Mouse (Mus musculus) myocyte (in vitro differentiated cells): ENCODE results near the gene Pacsin3. TPM values are rescaled to one million over a fixed set of nuclear protein-coding genes. Genes with fewer than 3 reads are reported as not detected.
A peak's percentile ranks its signal among the peaks of the same experiment; 100 is the strongest.

Experiments
- H3K27me3 ChIP-seq: one replicate; pipeline ENCODE4 v1.6.1; 2011; ENCODE audit not compliant: control insufficient read depth, insufficient read depth, insufficient read length
- H3K36me3 ChIP-seq: one replicate; pipeline ENCODE4 v1.6.1; 2011; ENCODE audit not compliant: control insufficient read depth, insufficient read depth
- H3K4me2 ChIP-seq: one replicate; pipeline ENCODE4 v1.6.1; 2011; ENCODE audit warnings: low read depth, control low read depth
- H3K4me3 ChIP-seq: one replicate; pipeline ENCODE4 v1.5.1; 2011; ENCODE audit warnings: mild to moderate bottlenecking, control low read depth, moderate library complexity
- H3K79me2 ChIP-seq: one replicate; pipeline ENCODE4 v1.6.1; 2011; ENCODE audit not compliant: control insufficient read depth, insufficient read depth
- H3ac ChIP-seq: one replicate; pipeline ENCODE4 v1.6.1; 2011; ENCODE audit not compliant: control insufficient read depth, insufficient read length
- CEBPB ChIP-seq: IDR thresholded peaks from 2 replicates; pipeline ENCODE4 v1.6.1; 2011; ENCODE audit warnings: mild to moderate bottlenecking, moderate library complexity; ENCODE audit not compliant: poor library complexity, insufficient read depth, severe bottlenecking
- E2F4 ChIP-seq: IDR thresholded peaks from one replicate; pipeline ENCODE4 v1.6.1; 2011; ENCODE audit warnings: mild to moderate bottlenecking, control low read depth, moderate library complexity; ENCODE audit not compliant: insufficient read depth
- MAX ChIP-seq: IDR thresholded peaks from one replicate; pipeline ENCODE4 v1.6.1; 2011; ENCODE audit warnings: low read depth, mild to moderate bottlenecking, control low read depth
- MYOD1 ChIP-seq, 3 experiments: IDR thresholded peaks; one replicate each; pipeline ENCODE4 v1.6.1; 2011; ENCODE audit warnings: control low read depth in 2 of 3, low read depth in 2 of 3, mild to moderate bottlenecking in 2 of 3, moderate library complexity in 1 of 3; ENCODE audit not compliant: insufficient read length in 2 of 3, control insufficient read depth in 1 of 3
- MYOG ChIP-seq, 3 experiments: IDR thresholded peaks; one replicate each; pipeline ENCODE4 v1.6.1; 2011; ENCODE audit warnings: control low read depth in 2 of 3, low read depth in 2 of 3, mild to moderate bottlenecking in 2 of 3; ENCODE audit not compliant: insufficient read length in 2 of 3, control insufficient read depth in 1 of 3, insufficient read depth in 1 of 3
- POLR2A ChIP-seq: IDR thresholded peaks from one replicate; pipeline ENCODE4 v1.6.1; 2011; ENCODE audit warnings: low read depth, mild to moderate bottlenecking, control low read depth, moderate library complexity; ENCODE audit not compliant: insufficient read length
- POLR2AphosphoS2 ChIP-seq: IDR thresholded peaks from one replicate; pipeline ENCODE4 v1.6.1; 2011; ENCODE audit warnings: low read depth, control low read depth; ENCODE audit not compliant: insufficient read length
- REST ChIP-seq: IDR thresholded peaks from one replicate; pipeline ENCODE4 v1.6.1; 2011; ENCODE audit warnings: mild to moderate bottlenecking, control low read depth, moderate library complexity; ENCODE audit not compliant: insufficient read depth, insufficient read length
- SRF ChIP-seq: IDR thresholded peaks from one replicate; pipeline ENCODE4 v1.6.1; 2011; ENCODE audit warnings: low read depth; ENCODE audit not compliant: control insufficient read depth, insufficient read length
- TCF12 ChIP-seq: IDR thresholded peaks from one replicate; pipeline ENCODE4 v1.6.1; 2011; ENCODE audit warnings: mild to moderate bottlenecking, control low read depth; ENCODE audit not compliant: poor library complexity, insufficient read depth, severe bottlenecking
- TCF3 ChIP-seq: IDR thresholded peaks from one replicate; pipeline ENCODE4 v1.6.1; 2011; ENCODE audit warnings: low read depth, control low read depth; ENCODE audit not compliant: insufficient read length
- USF1 ChIP-seq: IDR thresholded peaks from one replicate; pipeline ENCODE4 v1.6.1; 2011; ENCODE audit warnings: low read depth, mild to moderate bottlenecking, control low read depth, moderate library complexity
- polyA plus RNA-seq: library from polyadenylated mRNA; unstranded; fragments of >200 nt; fragmentation: generic; extraction: Trizol; gene quantifications from one replicate; pipeline ENCODE4 v1.2.1, GENCODE M21; 2012; ENCODE audit warnings: missing spikeins

Gene Pacsin3
- polyA plus RNA-seq, 1 experiment, result 141 TPM

GRCm38 (mm10) chr2:91312578-91313311, 57.0 kb downstream of the Pacsin3 start:
- H3ac ChIP-seq, result no peak overlapping the region
- H3K4me3 ChIP-seq, result no peak overlapping the region
- H3K79me2 ChIP-seq, result no peaks in the 10 kb centered on the region
- H3K4me2 ChIP-seq, result peak overlapping the region; percentile 57
- no peak for TF ChIP-seq REST
- peak in 2 of 3 experiments; percentile 28 to 48 for TF ChIP-seq MYOD1 (IDR thresholded peaks at IDR 0.05; ENCODE audit: control insufficient read depth in 1 of 3, insufficient read length in 2 of 3, low read depth in 2 of 3)
- H3K36me3 ChIP-seq, result no peaks in the 10 kb centered on the region
- no peaks in the 10 kb centered on the region for H3K27me3 ChIP-seq

- no peak overlapping the region for H3K4me2 ChIP-seq
- H3K27me3 ChIP-seq, result no peaks in the 10 kb centered on the region
- no peaks in the 10 kb centered on the region for H3K79me2 ChIP-seq
- H3K4me3 ChIP-seq, result no peak overlapping the region
- H3ac ChIP-seq, result no peak overlapping the region
- H3K36me3 ChIP-seq, result no peaks in the 10 kb centered on the region
- no peak for TF ChIP-seq CEBPB
- no peak for TF ChIP-seq USF1
- no peak for TF ChIP-seq E2F4
- TF ChIP-seq MYOD1 (IDR thresholded peaks at IDR 0.05; ENCODE audit: control insufficient read depth in 1 of 3, insufficient read length in 2 of 3, low read depth in 2 of 3), result no peak
- no peak for TF ChIP-seq MYOG (IDR thresholded peaks at IDR 0.05; ENCODE audit: control insufficient read depth in 1 of 3, insufficient read depth in 1 of 3, insufficient read length in 2 of 3, low read depth in 2 of 3)
- no peak for TF ChIP-seq SRF
- TF ChIP-seq TCF12, result no peak
- TF ChIP-seq REST, result no peak
- TF ChIP-seq POLR2A, result no peak
- TF ChIP-seq MAX, result no peak
- TF ChIP-seq POLR2AphosphoS2, result no peak
- TF ChIP-seq TCF3, result no peak
Observed at GRCm38 (mm10) chr2:91314184-91314583, 58.4 kb downstream of the Pacsin3 start.

Other genes with a start within 250 kb of the Pacsin3 start
- gene Rapsn, start 220.3 kb upstream of the Pacsin3 start, polyA plus RNA-seq, result 199 TPM
- 688 TPM for gene Psmc3, start 201.9 kb upstream of the Pacsin3 start, polyA plus RNA-seq
- gene Slc39a13, start 185.5 kb upstream of the Pacsin3 start, polyA plus RNA-seq, result 41.1 TPM
- gene Spi1, start 173.6 kb upstream of the Pacsin3 start, polyA plus RNA-seq, result 0.04 TPM
- gene Mybpc3, start 137.8 kb upstream of the Pacsin3 start, polyA plus RNA-seq, result 0.05 TPM
- 10.2 TPM for gene Madd, start 72.1 kb upstream of the Pacsin3 start, polyA plus RNA-seq
- 0.53 TPM for gene Nr1h3, start 53.1 kb upstream of the Pacsin3 start, polyA plus RNA-seq
- 16.9 TPM for gene Acp2, start 53.1 kb upstream of the Pacsin3 start, polyA plus RNA-seq
- gene Ddb2, start 19.0 kb upstream of the Pacsin3 start, polyA plus RNA-seq, result 2.0 TPM
- gene Arfgap2, start 9.0 kb downstream of the Pacsin3 start, polyA plus RNA-seq, result 60.4 TPM
- gene 1110051M20Rik, start 188.8 kb downstream of the Pacsin3 start, polyA plus RNA-seq, result 45.5 TPM
- 20.1 TPM for gene Lrp4, start 201.6 kb downstream of the Pacsin3 start, polyA plus RNA-seq